Mouse (Mus musculus) urinary bladder, postnatal 25 days (tissue): ENCODE results near the gene 9130409I23Rik.

ENCODE experiments used
- DNase-seq: peaks from one replicate; pipeline ENCODE4 v3.0.0; 2022; ENCODE audit warnings: low spot score

The 9130409I23Rik gene

DNA sequence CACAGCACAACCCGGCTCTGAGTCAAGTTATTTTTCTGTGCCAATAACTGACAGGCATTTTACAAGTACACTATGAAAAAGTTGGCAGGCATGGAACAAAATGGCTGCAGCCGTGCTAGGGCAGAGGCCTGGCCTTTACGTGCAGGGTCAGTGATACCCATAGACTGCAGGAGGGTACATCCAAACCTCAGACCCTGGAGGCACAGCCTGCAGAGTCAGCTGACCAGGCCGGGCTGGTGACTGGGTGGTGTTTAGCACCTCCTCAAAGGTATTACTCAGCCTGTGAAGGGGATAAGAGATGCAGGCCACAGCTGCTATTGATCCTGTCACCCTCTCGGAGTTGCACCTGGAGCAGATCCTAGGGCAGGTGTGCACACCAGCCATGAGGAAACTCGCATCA lies at the start of gene 9130409I23Rik:
9130409I23Rik (plus strand) TSS at position 301 of the 400 bp plus-strand sequence.
- DNase-seq, result no peak

DNA sequence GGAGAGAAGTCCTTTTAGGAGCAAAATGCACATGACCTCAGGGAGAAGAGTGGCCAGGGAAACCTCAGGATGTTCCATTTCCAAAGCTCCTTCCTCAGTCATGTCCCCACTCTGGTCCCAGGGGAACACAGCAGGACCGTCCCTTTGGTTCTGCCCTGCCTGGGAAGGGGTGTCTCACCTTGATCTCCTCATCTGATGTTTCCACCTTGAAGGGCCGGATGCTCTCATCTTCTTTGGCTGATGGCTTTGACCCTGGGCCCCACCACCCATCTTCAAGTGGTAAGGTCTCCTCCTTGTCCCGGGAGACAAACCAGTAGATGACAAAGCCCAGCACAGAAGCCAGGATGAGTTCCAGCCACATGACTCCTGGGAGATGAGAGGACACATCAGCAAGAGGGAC lies 49.4 kb upstream of the 9130409I23Rik start:
- no peak for DNase-seq

DNA sequence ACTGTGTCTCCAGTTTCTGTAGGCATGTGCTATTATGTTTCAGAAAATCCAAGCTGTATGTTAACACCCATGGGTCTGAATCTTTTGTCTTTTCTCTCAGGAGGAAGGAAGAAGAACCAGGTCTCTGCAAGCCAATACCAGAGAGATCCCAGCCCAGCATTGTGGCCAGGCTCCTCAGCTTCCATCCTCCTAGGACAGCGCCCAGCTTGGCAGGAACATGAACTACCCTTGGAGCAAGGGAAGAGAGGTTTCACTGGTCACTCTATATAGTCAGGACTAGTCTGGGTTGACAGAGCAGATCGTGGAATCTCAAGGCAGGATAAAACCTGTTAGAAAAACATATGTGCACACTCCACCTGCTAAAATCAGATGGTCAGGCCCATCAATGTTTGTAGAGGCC lies 47.2 kb upstream of the 9130409I23Rik start:
- DNase-seq, result no peak

DNA sequence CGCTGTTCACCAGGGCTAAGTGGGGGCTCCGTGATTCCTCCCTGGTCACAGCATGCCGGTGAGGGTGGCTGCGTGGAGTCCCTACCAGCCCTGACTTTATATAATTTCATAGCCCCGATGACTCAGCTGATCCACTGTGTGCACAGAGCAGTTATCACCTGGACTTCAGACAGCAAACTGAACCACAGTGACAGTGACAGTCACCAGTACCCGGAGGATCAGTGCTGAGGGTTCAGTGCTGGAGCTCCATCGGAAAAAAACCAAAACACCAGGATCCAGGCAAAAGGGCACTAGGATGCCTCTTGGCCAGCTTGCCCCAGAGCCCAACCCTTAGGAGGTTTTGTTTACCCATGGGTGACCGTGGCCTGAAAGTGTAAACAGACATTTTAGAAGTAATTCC lies 45.7 kb upstream of the 9130409I23Rik start:
- no peak for DNase-seq

DNA sequence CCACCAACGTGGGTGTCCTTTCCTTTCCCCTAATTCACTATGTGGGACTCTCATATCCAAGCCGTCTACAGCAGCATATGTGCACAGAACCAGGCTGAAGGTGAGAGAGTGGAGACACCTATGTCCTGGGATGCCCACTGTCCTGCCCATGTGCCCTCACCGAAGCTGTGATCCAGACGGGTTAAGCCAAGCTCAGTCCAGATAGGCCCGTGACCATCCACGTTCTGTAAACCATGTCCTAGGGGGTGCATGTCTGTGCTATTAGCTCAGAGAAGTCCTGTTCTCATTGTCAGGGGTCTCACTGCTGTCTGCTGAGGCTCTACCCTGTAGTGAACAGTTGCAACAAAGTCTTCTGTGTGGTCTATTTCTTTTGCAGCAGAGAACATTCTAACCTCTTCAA lies 43.2 kb upstream of the 9130409I23Rik start:
- DNase-seq, result no peak

DNA sequence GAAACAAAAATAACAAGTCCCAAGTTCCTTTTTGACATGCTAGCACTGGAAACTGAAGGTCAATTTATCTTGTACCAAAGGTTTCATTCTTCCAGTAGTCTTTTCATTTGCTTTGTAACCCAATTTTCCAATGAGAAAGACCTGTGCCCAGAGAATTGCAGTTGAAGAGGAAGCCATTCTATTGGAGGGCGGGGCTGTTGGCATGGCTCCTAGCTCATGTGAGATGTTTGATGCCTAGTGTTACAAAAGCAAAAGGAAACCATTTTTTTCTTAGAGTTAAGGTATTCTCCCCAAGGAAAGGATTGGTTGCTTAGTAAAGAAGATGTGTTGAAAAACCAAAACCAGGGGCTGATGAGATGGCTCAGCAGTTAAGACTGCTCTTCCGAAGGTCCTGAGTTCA lies 42.8 kb upstream of the 9130409I23Rik start:
- peak; percentile 40 for DNase-seq

DNA sequence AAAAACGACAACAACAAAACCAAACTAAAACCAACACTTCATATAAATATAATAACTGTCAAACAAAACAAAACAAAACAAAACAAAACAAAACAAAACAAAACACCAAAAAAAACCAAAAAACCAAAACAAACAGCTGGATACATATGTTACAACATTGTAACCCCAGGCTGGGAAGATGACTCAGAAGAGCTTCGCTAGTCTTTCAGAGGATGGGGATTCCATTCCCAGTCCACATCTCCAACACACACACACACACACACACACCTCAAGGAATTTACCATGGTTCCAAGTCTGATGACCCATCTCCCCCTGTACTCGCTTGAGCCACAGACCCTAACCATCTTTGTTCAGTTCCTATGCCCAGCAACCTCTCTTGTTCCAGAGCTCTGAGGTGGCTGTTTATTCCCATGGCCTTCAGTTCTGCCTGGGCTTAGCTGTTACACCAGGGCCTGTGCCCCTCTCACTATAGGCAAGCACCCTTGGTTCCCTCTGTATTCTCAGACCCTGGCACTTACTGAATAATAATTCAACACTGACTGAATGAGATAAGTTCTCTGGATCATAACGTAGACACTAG lies 41.9 kb upstream of the 9130409I23Rik start:
- DNase-seq, result no peak

DNA sequence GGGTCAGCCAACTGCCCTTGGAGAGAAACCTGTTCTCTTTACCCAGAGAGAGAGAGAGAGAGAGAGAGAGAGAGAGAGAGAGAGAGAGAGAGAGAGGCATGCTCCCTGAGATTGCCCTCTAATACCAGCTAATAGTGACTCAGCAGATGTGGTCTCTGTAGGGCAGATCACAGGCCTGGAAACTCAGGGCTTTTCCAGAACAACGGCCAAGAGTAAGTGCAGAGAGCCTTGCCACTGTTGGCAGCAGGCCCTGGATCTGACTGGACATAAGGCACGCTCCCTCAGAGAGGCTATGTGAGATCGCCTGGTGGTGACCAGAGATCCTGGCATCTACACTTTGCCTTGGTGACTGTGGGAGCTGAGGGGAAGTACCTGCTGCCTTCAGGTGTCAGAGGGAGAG lies 41.3 kb upstream of the 9130409I23Rik start:
- peak; percentile 51 for DNase-seq

DNA sequence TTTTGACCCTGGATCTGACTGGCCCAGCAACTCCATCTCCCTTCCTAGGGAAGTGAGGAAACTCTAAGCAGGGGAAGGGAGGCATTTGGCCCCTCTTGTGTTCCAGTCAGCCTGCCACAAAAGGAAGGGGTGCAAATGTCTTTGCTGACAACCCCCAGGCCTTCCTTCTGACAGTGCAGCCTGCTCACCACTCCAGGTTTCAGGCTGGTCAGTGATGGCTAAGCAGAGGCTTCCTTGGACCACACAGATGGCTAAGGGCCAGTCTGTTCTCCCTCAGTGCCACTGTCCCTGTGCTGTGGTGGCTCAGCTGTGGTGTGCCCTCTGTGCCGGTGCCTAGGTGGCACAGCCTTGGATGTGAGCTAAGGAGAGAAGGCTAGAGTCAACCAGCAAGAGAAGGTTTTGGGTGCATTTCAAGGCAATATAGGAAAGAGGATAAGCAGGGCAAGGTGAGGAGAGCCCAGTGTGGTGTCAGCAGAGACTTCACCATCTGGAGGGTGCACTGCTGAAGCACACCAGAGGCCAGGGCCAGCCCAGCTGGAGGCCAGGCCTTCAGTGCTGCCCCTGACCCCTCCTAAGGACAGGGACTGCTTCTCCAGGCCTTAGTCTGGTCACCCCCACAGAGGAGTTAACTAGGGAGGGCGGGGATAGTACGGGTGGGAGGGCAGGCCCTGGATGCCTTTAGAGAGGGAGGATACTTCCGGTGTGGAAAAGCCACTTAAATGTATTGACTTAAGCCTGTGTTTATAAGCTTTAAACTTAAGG lies 40.7 kb upstream of the 9130409I23Rik start:
- DNase-seq, result no peak

DNA sequence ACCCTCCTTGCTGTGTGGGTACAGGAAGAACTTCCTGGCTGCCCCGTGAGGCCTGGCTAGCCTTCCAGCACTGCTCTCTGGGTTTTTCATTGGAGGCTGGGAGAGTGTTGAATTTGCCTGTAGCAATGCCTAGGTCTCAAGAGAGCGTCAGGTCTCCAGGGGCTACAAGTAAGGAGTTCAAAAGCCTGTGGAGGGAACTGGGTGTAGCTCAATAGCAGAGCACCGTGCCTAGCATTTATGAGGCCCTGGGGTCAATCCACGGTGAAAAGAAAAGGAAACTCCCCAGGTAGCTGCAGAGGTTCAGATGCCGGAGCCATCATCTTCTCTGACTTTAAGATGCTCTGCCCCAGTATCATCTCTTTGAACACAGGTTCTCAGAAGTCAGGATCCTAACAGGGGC lies 39.4 kb upstream of the 9130409I23Rik start:
- no peak for DNase-seq

DNA sequence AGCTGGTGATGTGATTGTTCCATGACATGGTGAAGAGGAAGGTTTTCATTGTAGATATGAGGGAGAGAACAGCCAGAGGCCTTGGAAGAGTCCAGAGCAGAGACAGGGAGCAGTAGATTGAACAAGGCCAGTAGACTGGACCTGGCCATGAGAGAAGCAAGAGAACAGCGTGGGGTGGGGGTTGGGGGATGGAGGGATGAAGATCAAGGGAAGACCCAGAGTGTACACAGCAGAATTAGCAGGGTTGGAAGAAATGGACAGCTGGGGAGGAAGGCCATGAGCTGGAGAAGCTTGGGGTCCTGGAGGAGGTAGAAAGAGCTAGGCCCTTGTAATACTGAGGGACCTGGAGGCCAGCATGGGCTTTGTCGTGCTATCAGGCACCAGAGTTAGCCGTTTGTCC lies 38.6 kb upstream of the 9130409I23Rik start:
- no peak for DNase-seq

DNA sequence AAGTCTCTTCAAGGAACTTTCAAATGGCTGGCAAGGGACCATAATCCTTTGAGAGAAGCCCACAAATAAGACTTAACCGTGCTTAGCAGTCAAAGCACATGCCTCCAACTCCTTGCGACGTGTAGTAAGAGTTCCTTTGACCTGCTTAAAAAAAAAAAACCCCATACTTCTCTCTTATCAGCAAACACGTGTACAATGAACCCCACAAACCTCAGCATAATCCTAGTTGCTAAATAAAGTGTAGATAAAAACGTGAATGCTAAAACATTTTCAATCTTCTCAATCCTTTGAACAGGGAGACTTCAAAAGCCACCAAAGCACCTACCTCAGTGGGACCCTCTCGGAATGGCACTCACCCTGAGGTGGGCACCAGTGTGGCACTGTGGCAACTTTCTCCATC lies 37.6 kb upstream of the 9130409I23Rik start:
- DNase-seq, result no peak

DNA sequence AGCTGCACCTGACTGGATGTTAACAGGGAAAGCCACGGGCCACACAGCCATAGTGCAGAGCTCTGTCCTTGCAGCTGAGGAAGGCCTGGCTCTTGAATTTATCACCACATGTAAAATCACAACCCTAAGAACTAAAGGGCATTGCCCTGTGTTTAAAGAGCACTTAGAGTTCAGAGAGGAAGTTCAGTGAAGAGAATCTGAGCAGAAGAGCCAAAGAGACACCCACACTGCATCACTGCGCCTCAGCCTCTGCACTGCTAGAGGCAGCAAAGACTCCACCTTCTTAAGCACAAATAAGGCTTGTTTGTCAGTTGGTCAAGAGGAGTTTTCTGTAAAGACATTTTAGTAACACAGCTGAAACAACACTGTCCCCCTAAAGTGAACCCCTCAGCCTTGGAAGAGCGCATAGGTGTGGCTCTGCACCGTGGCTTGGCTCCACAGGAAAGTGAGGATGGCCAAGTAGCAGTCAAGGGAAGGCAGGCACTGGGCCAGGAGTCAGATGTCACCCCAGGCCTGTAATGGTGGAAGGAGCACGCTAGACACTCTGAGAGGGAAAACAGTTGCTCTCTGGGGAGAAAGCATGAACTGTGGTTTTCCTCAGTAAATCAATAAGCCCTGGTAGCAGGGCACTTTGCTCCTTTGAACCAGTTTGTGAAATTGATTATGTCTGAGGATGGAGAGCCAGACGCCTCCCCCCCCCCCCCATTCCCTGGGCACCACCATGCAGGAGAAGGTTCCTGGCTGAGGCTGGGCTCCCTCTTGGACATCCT lies 36.1 kb upstream of the 9130409I23Rik start:
- DNase-seq, result peak; percentile 33

DNA sequence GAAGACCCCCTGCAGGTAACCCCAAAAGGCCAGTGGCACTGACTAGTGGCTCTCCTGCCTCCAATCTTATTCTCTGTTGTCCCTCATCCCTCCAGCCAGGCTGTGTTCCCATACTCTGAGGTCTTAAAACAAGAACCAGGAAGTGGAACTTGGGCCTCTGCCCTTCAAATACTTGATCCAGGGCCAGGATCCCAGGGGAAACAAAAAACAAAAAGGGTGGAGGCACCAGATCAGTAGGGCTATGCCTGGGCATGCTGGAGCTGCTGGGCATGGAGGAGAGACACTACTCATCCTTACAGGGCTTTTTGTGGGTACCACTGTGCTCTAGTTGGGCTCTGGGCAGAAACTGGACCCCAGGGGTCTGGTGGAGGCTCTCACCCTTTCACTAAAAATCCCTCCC lies 35.5 kb upstream of the 9130409I23Rik start:
- peak; percentile 59 for DNase-seq

DNA sequence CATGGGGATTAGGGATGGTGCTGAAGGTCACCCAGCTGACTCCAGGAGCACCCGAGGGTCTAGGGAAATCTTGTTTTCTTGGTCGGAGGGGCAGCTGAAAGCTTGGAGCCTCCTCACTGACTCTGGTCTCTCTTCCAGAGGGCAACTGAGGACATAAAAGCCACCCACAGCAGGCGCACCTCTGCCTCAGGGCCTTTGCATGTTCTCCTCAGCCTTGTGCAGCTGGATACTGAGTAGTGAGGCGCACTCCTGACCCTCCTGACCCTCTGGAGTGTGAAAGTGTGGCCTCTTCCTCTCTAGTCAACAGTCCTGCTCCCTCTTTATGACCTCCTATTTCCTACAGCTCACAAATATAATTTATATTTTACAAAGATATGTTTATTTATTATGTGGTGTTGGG lies 35.0 kb upstream of the 9130409I23Rik start:
- DNase-seq, result no peak

DNA sequence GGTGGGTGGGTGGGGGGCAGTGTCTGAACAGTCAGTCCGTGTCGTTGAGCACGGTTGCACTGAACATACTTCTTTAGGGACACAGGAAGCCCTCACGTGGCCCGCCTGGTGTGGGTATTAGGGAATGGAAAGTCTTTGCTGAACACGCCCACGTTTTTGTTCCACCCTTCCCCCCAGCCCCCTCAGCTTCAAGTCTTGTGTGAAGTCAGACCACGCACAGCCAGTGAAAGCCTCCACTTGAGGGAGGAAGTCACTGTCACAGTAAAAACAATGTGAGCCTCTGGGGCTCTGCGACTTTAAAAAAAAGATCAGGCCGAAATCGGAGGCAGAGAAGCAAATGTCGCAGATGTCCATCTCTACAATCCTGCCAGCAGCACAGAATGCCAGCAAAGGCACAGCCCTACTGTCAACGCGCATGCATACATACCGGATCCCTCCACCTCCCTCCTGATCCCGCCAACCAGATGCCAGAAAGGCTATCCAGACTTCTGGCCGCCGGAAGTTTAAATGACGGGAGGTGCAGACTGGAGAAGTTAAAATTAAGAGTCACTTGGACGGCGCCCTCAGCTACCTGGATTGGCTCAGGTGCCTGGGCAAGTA lies 34.4 kb upstream of the 9130409I23Rik start:
- peak; percentile 63 for DNase-seq

DNA sequence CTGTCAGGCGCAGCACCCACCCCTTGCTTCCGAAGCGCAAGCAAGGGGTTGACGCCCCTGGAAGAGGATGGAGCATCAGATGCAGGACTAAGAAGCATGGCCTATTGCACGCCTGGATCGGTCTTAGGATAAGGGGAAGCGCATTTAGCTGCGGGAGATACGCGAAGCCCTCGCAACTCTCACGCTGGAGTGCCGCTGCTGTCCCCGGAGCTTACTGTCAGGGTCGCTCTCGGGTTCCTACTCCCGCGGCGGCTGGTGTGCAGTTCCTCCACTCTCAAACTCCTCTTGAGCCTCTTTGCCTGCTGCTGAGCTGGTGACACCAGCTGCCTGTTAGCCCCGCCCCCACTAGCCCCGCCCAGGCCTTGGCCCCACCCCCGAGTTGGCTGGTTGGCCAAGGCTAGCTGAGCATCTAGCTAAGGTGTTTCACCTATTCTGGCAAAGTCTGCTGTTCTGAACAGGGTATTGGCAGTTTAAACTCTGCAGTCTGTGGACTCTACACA lies 33.8 kb upstream of the 9130409I23Rik start:
- DNase-seq, result peak; percentile 75

DNA sequence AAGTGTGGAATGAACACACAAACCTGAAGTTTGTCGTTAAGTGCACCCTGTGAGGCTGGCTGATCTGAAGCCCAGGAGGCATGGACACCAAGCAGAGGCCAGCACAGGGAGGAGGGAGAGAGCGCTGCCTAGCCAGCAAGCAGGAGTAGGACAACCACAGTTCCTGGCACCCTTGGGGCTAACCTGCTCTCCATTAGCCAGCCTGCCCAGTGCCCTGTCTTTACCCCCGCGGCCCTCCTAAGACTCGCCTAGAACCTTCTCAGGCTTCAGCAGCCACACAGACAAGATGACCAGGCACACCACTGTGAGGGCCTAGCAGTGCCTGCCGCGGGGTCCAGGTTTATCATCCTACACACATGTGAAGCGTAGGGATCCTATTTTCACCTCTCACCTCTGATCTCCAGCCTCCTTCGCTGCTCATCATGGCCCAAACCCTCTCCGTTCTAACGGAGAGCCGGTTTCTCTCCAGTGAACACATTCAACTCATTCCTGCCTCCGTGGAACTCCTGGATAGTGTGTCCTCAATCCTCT lies 33.1 kb upstream of the 9130409I23Rik start:
- no peak for DNase-seq

DNA sequence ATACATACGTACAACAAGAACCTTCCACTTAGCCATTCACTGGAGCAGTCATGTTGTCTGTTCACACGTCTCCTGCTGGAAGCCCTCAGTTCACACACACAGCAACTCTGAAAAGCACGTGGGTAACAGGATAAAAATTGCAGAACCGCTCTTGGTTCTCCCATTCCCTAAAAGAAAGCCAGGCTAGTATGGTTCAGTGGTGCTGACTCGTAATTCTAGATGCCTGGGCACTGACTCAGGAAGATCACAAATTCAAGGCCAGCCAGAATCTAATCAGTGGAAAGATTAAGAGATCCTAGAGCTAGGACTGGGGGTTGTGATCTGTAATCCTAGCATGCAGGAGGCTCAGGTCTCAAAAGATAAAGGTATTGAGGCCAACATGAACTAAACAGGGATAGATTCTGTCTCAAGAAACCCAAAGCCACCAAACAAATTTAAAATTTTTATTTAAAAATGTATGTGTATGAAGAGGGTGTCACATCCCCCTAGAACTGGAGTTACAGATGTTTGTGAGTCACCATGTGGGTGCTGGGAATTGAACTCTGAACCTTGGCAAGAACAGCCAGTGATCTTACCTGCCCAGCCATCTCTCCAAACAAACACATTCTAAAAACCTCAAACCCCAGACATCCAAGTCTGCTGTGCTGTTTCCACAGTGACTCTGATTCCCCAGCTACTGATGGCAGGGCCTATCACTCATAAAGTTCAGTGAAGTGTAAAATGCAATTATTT lies 30.1 kb upstream of the 9130409I23Rik start, which contains the start of gene Ephx1:
Ephx1 (minus strand) TSS at position 149 of the 732 bp plus-strand sequence.
- no peak for DNase-seq

DNA sequence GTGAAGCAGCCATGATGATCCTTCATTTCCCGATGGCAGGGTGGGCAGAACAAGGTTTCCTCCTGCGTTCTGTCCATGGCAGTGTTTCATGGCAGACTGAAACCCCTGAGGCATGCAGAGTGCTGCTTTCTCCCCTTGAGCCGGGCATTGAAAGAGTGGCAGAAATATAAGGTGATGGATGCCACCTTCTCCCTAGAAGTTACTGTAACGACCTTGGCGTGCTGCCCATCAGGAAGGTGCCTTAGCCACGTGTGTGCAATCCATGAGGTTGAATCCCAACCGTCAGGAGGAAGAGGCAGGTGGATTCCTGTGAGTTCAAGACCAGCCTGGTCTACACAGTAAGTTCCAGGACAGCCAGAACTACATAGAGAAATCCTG lies 29.6 kb upstream of the 9130409I23Rik start:
- DNase-seq, result no peak

DNA sequence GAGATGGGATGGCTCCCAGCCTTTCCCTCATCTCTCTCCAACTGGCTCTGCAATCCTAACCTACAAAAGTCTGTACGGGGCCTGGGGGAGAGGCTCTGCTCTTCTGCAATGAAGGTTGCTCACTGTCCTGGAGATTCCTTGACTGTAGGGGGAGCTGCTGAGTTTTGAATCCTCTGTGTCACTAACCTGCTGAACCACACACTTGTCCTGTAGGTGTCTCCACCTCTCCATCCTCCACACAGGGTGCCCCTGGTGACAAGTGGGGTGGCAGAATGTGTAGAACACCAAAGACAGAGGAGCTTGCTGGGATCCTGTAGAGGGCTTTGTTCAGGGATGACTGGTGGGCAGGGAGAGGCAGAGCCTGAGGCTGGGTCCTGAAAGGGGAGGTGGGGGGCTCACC lies 28.8 kb upstream of the 9130409I23Rik start:
- peak; percentile 60 for DNase-seq
